Mouse (Mus musculus) limb, embryonic 14.5 days (tissue): Measurements from ENCODE around the gene Tmigd3. TPM values are rescaled to one million over a fixed set of nuclear protein-coding genes. Genes with fewer than 3 reads are reported as not detected.

ENCODE experiments used
- ATAC-seq: fragments of 200-750 bp; cut with Nextera tagmentation; 2 replicates; pipeline ENCODE4 v1.8.0; 2017; ENCODE audit warnings: low read depth, moderate number of reproducible peaks, moderate TSS enrichment; ENCODE audit not compliant: low FRiP score
- DNase-seq: peaks from one replicate; pipeline ENCODE4 v3.0.0-alpha.2; 2015; ENCODE audit warnings: low spot score
- H3K27ac ChIP-seq: fragments of 300-500 bp; sonication (generic); replicated peaks from 2 replicates; pipeline ENCODE4 v1.5.1; 2014; ENCODE audit warnings: low read depth, mild to moderate bottlenecking, low read length, moderate library complexity, mixed read lengths
- H3K27me3 ChIP-seq: fragments of 300-500 bp; sonication (generic); 2 replicates; pipeline ENCODE4 v1.6.1; 2014; ENCODE audit warnings: low read length, mixed read lengths; ENCODE audit not compliant: control insufficient read depth, insufficient read depth
- H3K36me3 ChIP-seq: fragments of 300-500 bp; sonication (generic); 2 replicates; pipeline ENCODE4 v1.6.1; 2014; ENCODE audit warnings: mild to moderate bottlenecking, low read length, moderate library complexity, mixed read lengths; ENCODE audit not compliant: control insufficient read depth, insufficient read depth
- H3K4me1 ChIP-seq: fragments of 300-500 bp; sonication (generic); 2 replicates; pipeline ENCODE4 v1.6.1; 2014; ENCODE audit warnings: antibody characterized with exemption, low read length, mixed read lengths; ENCODE audit not compliant: control insufficient read depth, insufficient read depth
- H3K4me2 ChIP-seq: fragments of 300-500 bp; sonication (generic); replicated peaks from 2 replicates; pipeline ENCODE4 v1.6.1; 2014; ENCODE audit warnings: low read depth, mild to moderate bottlenecking, low read length, moderate library complexity; ENCODE audit not compliant: severe bottlenecking
- H3K4me3 ChIP-seq: fragments of 300-500 bp; sonication (generic); replicated peaks from 2 replicates; pipeline ENCODE4 v1.5.1; 2014; ENCODE audit warnings: low read length
- H3K9ac ChIP-seq: fragments of 300-500 bp; sonication (generic); 2 replicates; pipeline ENCODE4 v1.6.1; 2014; ENCODE audit warnings: mild to moderate bottlenecking, low read depth, low read length, moderate library complexity; ENCODE audit not compliant: severe bottlenecking
- H3K9me3 ChIP-seq: fragments of 300-500 bp; sonication (generic); 2 replicates; pipeline ENCODE4 v1.6.1; 2016; ENCODE audit warnings: low read length; ENCODE audit not compliant: control insufficient read depth
- POLR2A ChIP-seq: fragments of 200-500 bp; IDR thresholded peaks from 2 replicates; pipeline ENCODE4 v1.8.0; 2012; ENCODE audit warnings: inconsistent platforms, mild to moderate bottlenecking, moderate library complexity, borderline replicate concordance; ENCODE audit not compliant: insufficient read depth, insufficient read length; ENCODE audit errors: extremely low read depth
- WGBS: fragments of 180-500 bp; shearing (Covaris S2); extraction: QIAGEN DNeasy Blood & Tissue Kit; methylation state at CpG from one replicate; pipeline ENCODE4 v1.1.7; 2014; 5-methylcytosine and 5-hydroxymethylcytosine counted together
- polyA plus RNA-seq, 2 experiments: library from polyadenylated mRNA; depleted of rRNA in 1 of 2; stranded (reverse) in 1 of 2; unstranded in 1 of 2; fragments of >200 nt; fragmentation: Nextera tagmentation in 1 of 2; extraction: Ambion mirVana in 1 of 2; gene quantifications; 2 replicates each; pipeline versions ENCODE4 v1.2.1 to v1.2.3; 2012 to 2014

Tmigd3 gene
- polyA plus RNA-seq, 2 experiments = 0.21 to 0.23 TPM

DNA sequence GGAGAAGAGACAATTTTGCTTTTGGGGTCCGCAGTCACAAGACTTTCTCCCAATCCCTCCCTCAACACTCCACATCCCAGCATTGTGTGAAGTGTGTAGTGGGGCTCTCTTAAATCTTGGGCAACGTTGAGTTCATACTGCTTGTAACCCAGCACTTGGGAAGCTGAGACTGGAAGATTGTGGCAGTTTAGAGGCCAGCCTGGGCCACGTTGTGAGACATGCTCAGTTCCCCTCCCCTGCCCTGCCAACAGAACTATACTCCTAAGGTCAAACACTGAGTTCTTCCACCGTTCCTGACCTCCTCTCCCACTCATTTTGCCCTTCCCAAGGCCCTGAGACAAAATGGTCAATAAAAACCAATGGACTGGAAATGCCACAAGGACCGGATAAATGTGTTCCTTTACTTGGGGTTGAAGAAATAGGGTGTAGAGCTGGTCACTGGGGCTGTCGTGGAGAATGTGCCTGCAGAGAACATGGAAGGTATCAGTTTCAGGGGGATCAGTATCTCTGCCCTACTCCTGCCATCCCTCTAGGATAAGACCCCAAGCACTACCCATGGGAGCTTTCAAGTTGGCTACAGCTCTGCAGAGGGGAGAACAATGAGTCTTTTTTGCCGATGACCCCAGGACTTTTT is 57.0 kb downstream of the Tmigd3 start:
- Histone ChIP-seq H3K27me3 (no peaks in the 10 kb centered on the region), H3K36me3 (no peaks in the 10 kb centered on the region), H3K4me2 (no peak overlapping the region), H3K9ac (no peak overlapping the region), H3K27ac (no peak overlapping the region), H3K9me3 (no peaks in the 10 kb centered on the region), H3K4me1 (no peaks in the 10 kb centered on the region), H3K4me3 (no peak overlapping the region)
- no peak for TF ChIP-seq POLR2A
- ATAC-seq = no peak
- WGBS = 79% methylated on average over 7 of the region's 7 CpGs
- no peak for DNase-seq

DNA sequence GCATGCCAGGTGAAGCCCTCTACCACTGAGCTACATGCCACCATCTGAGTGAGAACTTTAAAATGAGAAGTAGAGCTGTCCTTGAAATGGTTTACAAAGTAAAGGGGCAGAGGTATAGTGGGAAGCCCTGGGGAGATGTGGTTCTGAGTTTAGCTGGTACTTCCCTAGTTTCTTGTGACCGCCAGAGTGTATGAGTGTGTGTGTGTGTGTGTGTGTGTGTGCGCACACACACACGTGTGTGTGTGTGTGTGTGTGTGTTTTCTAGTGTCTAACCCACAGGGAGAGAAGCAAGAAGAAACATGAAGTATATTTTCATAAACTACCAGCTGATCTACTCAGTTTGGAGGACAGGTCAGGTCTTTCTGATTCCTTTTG is 57.5 kb downstream of the Tmigd3 start:
- Histone ChIP-seq H3K9me3 (no peaks in the 10 kb centered on the region), H3K9ac (no peak overlapping the region), H3K4me1 (no peaks in the 10 kb centered on the region), H3K4me2 (no peak overlapping the region), H3K27ac (no peak overlapping the region), H3K27me3 (no peaks in the 10 kb centered on the region), H3K4me3 (no peak overlapping the region), H3K36me3 (no peaks in the 10 kb centered on the region)
- ATAC-seq (no peak), DNase-seq (no peak)
- WGBS = 68% methylated on average over 3 of the region's 3 CpGs
- no peak for TF ChIP-seq POLR2A

DNA sequence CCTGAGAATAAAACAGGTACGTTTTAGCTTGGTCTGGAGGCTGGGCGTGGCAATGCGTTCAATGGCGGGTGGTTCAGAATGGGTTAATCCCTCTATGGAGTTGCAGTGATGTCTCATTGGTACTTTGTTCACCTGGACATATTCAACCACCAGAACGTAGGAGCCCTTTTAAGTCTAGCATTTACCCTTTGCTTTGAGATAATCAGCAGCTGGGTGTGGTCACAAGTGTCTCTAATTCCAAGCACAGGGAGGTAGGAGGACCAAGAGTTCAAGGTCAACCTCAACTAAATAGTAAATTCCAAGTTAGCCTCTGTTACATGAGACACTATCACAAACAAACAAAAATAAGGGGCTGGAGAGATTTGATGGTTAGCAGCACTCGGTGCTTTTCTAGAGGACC is 58.1 kb downstream of the Tmigd3 start:
- Histone ChIP-seq H3K27me3 (no peaks in the 10 kb centered on the region), H3K4me3 (no peak overlapping the region), H3K27ac (no peak overlapping the region), H3K4me1 (no peaks in the 10 kb centered on the region), H3K9ac (no peak overlapping the region), H3K9me3 (no peaks in the 10 kb centered on the region), H3K4me2 (no peak overlapping the region), H3K36me3 (no peaks in the 10 kb centered on the region)
- TF ChIP-seq POLR2A = no peak
- 84% methylated on average over 6 of the region's 6 CpGs for WGBS
- no peak for DNase-seq
- no peak for ATAC-seq

DNA sequence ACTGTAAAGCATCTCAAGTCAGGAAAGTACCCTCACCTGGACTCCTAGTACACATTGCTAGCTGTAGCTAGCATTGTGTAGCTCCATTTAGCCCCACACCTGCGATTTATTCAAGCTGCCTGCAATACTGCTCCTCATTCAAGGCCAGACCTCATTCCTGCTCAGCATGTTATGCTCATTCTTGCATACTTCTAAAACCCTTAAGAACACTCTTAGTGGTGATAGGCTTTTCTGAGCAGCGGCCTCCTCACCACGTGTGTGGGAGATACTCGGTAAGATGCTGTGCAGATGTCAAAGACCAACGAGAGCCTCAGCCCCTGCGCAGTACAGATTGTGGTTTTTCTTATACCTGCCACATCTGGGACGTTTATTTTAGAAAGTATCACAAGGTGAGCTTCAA is 59.1 kb downstream of the Tmigd3 start:
- Histone ChIP-seq H3K36me3 (no peaks in the 10 kb centered on the region), H3K9me3 (no peaks in the 10 kb centered on the region), H3K4me2 (no peak overlapping the region), H3K27ac (no peak overlapping the region), H3K4me1 (no peaks in the 10 kb centered on the region), H3K9ac (no peak overlapping the region), H3K27me3 (no peaks in the 10 kb centered on the region), H3K4me3 (no peak overlapping the region)
- DNase-seq = no peak
- no peak for ATAC-seq
- no peak for TF ChIP-seq POLR2A
- 82% methylated on average over 7 of the region's 7 CpGs for WGBS

DNA sequence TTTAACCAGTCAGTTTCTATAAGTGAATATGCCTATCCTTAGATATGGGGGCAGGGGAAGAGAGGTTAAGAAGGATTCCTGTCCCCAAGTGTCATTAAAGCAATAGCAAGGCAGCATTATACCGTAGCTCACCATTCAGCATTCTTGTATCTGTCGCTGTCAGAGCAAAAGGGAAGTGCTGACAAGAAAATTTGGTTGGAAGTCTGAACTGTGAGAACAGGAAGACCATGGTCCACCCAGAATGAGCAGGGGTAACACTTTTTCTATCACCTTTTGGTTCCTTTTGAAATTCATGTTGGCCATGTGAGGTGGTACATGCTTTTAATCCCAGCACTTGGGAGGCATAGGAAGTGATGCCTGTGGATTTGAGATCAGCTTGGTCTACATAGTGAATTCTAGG is 60.4 kb downstream of the Tmigd3 start:
- no peaks in the 10 kb centered on the region for H3K4me1 ChIP-seq
- no peak for TF ChIP-seq POLR2A
- no peak overlapping the region for H3K9ac ChIP-seq
- no peaks in the 10 kb centered on the region for H3K9me3 ChIP-seq
- 93% methylated on average over 2 of the region's 2 CpGs for WGBS
- no peak overlapping the region for H3K4me2 ChIP-seq
- no peaks in the 10 kb centered on the region for H3K36me3 ChIP-seq
- H3K4me3 ChIP-seq = no peak overlapping the region
- no peak for DNase-seq
- H3K27me3 ChIP-seq = no peaks in the 10 kb centered on the region
- no peak for ATAC-seq
- no peak overlapping the region for H3K27ac ChIP-seq
